Mouse (Mus musculus) lung, postnatal 4 days (tissue): ENCODE measurements around the gene Srsf7.
A peak's percentile ranks its signal among the peaks of the same experiment; 100 is the strongest.
"Not testable (repeated sequence)": the region's sequence is repeated elsewhere in the genome, so short reads cannot be mapped to it uniquely, and the experiment has no call there.

ENCODE experiments used
- DNase-seq, 2 experiments: peaks; one replicate each; pipeline ENCODE4 v3.0.0; 2021

The Srsf7 gene

DNA sequence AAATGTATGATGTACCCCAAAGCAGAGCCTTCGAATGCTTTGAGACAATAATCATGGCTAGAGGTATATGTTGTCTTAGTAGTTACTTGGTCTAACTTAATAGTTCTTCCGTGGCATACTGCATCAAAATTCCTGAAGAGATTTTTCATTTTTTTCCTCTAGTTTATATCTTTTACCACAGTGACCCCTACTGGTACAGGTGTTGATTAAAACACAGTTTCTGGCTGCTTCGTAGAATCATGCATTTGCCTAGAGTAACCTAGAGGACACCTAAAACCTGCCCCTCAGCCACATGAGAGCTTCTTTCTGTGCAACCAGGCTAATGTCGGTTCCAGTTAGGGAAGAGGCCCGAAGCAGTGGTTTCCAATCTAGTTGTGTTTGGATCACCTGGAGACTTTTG lies 14.0 kb downstream of the Srsf7 start:
- DNase-seq = no peak

DNA sequence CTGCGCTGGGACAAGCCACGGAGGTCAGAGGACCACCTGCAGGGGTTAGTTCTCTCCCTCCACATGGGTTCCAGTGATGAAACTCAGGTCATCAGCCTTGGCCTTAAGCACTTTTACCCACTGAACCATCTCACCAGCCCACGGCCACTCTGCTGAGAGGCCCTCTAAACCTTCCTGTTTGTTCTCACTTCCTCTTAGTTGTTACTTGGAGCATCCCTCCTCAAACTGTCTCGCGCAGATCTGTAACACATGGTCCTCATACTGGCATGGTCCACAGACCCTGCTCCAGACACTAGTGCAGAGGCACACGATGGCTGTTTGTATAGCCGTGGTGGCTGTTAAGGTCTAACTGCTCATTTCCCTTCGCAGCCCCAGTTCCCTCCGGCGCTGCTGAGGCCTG lies 23.5 kb downstream of the Srsf7 start:
- DNase-seq = no peak

DNA sequence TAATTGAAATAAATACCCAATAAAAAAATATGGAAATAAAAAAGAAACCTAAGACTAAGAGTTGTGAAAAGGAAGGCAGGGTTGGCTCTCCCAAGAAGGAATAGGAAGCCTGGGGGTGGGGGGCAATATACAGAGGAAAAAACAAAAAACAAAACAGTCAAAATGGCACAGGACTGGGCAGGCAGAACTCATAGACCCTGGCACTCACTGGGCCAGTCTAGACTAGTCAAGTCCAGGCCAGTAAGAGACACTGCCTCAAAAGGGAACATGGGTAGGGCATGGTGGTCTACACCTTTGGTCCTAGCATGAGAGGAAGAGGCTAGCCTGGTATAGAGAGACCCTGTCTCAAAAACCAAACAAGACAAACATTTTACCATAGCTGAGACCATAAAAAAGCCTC lies 26.6 kb downstream of the Srsf7 start:
- DNase-seq = no peak

DNA sequence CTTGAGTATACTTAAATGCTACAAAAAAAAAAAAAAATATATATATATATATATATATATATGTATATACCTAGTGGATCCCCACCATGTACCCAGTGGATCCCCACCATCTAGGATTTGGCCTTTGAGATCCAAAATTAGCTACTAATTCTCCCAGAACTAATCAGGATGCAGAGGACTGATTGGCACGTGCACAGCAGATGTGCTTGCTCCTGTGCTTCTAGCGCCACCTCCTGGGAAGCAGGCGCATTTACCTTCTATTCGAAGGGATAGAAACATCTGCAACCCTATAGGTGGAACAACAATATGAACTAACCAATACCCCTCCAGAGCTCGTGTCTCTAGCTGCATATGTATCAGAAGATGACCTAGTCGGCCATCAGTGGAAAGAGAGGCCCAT lies 27.1 kb downstream of the Srsf7 start:
- DNase-seq = peak; percentile 76 to 86

DNA sequence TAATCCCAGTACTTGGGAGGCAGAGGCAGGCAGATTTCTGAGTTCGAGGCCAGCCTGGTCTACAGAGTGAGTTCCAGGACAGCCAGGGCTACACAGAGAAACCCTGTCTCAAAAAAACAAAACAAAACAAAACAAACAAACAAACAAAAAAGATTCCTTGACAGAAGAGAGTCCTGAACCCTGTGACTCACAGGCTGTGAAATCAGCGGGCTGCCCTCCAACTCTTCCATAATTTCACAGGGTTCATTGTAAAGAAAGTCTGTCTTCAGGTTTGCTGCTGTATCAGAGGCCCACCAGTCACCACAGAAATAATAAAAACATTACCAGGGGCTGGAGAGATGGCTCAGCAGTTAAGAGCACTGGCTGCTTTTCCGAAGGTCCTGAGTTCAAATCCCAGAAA lies 28.3 kb downstream of the Srsf7 start:
- not testable (repeated sequence) for DNase-seq

DNA sequence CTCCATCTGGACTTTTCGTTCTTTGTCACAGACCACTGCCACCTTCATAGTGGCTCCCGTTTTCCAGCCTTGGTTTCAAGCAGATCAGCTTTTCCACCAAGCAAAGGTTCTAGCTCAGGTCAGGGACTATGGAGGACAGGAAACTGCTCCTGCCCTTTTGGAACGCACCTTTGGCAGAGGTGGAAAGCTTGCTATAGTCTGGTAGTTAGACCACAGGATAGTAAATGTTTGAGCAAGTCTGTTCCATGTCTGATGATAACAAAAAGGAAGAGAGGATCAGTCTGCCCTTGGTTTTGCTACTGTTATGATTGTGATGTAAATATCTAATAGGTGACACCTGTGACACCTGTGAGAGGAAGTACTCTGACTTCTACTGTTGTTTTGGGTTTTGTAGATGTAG lies 31.1 kb downstream of the Srsf7 start:
- DNase-seq = no peak

DNA sequence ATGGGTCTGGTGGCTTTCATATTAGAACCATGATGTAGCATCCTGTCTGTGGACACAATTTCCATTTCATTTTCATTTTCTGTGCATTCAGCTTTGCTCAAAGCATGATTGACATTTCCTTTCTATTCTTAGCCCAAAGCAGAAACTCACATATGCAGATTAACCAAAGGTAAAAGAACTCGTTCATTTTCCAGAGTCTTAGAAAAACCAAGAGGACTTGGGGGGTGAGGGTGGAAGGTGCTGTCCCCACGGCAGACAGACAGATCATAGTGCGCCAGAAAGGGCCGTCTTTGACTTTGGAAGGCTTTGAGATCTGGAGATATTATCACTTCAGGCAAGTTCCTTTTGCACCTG lies 31.7 kb downstream of the Srsf7 start:
- DNase-seq = no peak

DNA sequence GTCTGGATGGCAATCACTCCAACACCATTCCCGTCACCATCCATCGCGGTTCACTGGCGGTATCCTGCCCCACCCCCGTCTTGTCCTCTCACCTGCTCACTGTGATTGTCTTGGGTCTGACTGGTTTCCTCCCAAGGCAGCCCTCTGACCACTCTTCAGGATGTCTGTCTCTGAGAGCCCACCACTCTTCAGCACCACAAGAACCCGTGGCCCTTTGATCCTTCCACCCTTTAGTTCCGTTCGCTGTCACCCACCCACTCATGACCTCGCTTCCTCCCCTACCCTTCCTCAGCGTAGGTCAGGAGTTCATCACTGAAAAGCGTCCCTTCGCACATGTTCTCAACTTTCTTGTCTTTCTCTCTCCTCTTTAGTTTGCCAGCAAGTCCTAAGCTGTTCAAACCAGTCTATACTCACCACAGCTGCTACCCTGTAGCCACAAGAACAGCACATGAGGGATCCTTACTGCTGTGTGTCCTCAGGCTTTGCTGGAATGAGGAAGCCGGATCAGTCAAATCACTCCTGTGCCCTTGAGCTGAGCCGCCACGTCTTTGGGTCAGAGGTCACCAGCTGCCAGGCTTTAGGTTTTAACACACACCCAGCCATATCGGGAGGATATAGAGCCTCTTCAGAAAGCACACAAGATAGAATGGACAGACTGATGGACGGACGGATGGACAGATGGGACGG lies 32.3 kb downstream of the Srsf7 start:
- peak in 1 of 2 experiments; percentile 40 for DNase-seq

DNA sequence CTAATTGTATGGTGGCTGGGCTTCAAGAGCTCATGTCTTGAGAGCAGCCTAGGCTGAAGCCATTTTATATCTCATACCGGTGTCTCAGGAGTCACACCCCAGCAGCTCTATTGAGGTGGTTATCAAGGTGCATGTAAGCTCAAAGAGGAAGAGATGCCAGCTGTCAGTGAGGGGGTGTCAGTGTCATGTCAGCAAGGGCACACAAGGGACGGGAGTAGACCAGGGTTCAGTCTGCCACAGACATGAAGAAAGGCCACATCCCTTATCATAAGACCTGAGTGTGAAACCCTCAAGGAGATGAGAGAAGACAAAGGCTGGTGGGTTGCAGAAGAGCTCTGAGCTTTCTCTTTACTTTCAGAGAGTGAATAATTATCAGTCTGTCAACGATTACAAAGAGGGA lies 33.0 kb downstream of the Srsf7 start:
- no peak for DNase-seq

DNA sequence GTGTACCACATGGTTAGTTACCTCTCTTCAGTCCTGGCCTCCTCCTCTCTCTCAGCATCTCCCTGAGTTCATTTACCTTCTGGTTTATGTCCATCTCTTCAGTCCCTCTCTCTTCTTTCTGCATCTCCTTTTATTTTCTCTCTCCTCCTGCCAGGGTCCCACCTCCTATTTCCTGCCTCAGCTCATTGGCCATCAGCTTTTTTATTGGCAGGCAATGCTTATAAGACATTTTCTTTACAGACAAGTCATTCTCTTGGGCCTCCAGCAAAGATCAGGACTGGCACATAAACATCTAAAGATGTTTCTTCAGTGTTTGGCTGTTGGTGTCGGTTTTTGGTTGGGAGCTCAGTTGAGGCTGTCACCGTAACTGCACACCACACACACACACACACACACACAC lies 33.4 kb downstream of the Srsf7 start:
- DNase-seq = no peak

DNA sequence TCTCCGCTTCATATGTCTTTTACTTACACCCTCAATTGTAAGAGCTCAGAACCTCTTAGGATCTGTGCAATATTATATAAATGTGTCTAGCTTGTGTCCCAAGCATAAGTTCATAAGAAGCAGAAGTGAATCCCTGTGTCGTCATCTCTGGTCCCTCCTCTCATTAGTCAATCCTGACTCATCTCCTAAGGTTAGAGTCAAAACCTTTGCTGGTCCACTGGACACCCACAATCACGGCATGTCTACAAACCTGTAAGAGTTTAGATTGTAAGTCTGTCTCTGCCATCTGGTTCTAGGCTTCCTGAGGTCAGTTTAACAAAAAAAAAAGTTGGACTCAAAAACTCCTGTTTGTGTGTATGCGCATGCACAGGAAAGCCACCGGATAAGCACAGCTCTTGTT lies 34.3 kb downstream of the Srsf7 start:
- no peak for DNase-seq

DNA sequence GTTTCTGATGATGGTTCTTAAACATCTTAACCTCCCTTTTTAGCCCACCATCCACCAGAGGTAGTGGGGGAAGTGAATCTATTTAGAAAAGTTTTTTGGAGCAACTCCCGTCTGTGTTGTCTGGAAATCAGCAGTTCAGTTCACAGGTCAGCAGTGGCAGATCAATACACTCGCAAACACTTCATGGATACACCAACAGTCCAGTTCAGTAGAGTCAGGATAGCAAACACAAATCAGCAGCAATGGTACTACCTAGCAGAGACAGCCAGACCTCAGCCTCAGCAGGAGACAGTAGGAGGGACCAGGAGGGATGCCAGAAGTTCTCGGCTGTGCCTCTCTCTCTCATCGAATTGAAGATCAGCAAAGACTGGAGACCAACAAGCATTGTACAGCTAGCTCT lies 35.2 kb downstream of the Srsf7 start:
- no peak for DNase-seq

DNA sequence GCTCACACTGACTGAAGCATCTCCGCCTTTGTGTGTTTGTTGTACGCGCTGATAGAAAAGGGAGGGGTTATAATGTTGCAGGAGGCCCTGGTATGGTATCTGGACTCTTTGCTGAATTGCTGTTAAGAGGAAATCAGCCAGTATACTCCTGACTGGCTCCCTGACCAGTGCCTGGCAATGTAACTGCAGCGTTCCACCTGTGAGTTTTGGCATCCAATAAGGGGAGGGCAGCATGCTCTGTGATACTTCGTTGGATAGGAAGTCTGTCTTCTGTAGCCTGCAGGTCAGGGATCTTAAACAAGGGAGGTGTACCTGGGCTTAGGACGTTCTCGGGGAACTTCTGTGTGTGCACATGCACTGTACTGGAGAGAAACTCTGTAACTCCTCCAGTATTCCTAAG lies 36.2 kb downstream of the Srsf7 start:
- DNase-seq = no peak

DNA sequence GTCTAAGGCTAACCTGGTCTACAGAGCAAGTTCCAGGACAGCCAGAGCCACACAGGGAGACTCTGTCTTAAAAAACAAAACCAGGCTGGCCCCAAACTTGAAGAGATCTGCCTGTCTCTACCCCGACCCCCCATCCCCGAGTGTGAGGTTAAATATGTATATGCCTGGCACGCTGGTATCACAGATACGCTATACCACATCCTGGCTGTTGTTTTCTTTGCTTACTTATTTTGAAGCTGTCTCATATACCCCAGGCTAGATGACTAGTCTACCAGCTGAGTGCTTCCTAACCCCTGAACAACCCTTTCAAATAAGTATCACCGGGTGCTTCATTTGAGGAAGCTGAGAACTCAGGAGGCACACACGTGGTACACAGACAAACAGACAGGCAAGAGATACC lies 37.3 kb downstream of the Srsf7 start:
- no peak for DNase-seq

DNA sequence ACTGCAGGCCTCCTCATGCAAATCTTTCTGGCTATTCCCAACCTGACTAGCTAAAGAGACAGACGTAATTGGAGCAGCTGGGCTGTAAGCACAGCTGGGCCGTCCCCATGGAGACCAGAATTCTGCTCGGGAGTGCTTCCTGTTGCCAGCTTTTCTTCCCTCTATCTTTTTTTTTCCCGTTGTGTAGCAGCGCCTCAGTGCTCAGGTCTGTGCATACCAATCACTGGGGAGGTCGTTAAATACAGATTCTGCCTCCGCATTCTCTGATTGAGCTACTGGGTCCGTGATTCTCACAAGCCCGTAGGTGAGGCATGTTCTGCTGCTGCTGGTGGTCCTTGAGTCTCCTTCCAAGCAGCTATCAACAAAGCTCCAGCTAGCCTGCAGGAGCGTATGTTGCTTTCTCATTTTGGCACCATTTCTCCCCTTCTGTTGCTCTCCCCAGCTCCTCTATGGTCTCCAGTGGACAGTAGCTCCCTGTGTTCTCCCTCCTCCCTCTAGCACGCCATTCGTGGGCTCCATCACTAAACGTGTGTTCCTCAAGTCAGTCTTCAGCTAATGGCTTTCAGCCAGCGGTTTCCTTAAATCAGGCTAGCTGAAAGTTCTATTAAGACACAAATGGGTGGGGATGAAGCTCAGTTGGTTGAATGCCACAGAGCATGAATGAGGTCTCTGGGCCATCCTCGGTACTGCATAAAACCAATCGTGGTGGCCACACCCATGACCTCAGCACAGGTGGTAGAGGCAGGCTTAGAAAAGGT lies 38.5 kb downstream of the Srsf7 start:
- DNase-seq = peak in 1 of 2 experiments; percentile 65

DNA sequence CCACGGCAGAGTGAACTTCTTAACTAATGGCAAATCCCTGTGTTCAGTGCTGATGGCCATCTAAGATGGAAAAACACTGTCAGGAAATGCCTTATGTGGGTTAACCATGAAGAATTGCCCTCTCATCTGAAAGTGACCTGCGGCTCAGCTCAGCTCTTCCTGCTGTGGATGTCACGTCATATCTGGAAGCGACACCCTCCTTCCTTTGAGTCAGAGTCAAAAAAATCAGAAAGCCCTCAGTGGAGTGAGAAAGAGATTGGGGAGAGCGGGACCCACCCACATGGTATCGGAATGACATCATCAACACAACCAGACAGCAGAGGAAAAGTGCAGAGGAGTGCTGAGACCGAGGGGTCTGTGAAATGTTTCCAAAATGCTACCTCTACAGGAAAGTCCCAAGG lies 39.3 kb downstream of the Srsf7 start:
- no peak for DNase-seq

DNA sequence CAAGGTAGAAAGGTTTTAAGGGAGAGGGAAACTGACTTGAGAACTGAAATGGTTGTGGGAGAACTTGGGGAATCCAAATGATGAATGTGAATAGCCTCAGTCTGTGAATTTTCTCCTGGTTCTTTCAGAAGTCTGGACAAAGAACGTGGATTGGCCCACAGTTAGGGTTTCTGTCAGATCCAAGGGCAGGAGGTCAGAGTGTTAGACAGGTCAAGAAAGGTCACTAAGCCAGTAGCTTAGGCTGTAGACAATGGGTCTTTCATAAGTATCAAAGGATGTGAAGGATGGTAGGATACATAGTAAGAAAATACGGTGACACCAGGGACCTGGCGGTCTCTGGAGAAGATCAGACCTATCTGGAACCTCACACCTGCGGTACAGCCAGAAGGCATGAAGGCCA lies 39.7 kb downstream of the Srsf7 start:
- no peak for DNase-seq

DNA sequence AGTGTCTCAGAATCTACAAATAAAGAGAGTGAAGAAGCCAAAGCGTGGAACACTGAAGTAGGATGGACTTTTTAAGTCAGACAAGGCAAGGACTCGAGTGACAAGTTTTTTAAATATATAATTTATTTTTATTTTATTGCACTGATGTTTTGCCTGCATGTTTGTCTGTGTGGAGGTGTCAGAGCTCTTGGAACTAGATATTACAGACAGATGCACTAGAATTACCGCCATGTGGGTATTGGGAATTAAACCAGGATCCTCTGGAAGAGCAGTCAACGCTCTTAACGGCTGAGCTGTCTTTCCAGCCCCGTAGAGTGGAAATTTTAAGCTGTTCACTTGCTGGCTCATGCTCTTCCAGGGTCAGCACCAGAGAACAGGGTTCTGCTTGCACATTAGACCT lies 40.8 kb downstream of the Srsf7 start:
- DNase-seq = no peak

DNA sequence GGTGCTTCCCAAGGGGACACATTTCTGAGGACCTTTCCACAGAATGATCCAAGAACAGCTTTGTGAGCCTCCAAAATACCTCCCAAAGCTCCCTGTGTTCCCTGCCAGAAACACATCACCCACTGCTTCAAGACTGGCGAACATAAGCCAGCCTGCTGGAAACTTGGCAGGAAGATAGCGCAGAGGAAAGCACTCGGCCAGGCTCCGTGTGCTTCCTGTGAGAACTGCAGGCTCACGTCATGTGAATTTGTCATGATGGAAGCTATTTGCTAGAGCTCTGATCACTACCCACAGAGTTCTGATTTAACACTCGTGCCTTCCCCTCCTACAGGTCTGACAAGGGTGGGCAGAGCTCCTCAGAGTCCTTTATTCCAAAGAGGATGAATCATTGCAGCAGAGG lies 41.4 kb downstream of the Srsf7 start:
- peak in 1 of 2 experiments; percentile 63 for DNase-seq

DNA sequence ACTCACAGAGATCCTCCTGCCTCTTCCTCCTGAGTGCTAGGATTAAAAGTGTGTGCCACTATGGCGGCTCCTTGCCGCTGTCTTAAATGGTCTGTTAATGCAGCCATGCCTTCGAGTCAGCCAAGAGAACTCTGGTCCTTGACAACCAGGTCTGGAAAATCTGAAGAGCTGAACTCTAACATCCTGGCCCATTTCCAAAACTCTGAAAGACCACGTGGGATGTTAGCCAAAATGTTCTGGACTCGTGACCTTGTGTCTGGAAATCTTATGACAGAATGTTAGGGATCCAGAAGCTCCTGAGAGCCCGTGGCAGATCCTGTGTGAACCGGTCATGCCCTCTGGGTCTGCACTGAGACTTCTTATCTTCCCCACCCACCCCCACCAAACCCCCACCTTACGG lies 43.1 kb downstream of the Srsf7 start:
- no peak for DNase-seq

DNA sequence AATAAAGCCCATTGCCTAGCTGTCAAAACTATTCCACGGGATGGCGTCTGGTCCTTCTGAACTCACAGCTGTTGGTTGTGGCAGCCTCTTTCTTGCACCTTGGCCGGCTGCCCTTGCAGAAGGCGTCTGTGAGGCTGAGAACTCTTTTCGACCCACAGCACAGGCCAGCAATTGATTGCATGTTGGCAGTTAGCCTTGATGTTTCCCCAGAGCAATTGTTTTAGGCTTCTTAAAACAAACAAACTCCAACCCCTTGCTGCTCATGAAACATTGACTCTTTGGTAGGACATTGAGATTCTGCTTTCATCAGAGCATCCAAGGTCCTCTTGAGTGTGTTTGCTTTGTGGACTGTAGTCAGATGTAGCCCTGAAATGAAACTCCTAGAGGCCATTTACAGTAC lies 46.7 kb downstream of the Srsf7 start:
- DNase-seq = peak; percentile 85 to 95

DNA sequence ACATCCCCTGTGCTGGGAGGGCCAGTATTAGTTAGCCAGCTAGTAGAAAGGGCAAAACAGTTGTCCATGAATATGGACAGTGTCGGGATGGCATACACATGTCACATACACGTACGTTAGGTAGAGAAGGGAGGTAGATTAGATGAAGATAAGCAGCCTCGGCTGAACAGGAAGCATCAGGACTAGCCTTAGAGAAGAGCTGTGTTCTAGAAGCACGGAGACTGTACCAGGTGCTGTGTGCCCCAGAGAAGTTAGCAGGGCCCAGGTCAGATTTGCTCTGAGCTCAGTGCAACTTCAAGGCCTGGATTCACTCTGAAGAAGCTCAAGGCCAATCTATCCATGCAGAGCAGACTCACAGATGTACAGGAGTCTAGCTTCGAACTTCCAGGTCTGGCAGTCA lies 49.6 kb downstream of the Srsf7 start:
- DNase-seq = no peak

DNA sequence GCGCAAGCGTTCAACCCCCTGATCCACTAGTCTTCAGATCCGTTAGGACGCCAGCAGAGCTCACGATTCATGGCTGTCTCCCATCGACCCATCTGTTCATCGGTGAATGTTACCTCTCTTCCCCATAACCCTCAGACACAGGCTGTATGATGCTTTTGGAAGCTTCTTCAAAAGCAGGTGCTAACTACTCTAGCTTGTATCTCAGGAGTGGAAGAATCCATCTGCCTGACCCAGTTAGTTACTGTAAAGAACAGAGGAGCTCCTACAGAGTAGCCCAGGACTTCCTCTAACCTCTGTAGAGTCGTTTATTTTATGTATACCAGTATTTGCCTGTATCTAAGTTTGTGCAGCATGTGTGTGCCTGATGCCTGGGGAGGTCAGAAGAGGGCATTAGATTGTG lies 50.2 kb downstream of the Srsf7 start:
- DNase-seq = no peak

DNA sequence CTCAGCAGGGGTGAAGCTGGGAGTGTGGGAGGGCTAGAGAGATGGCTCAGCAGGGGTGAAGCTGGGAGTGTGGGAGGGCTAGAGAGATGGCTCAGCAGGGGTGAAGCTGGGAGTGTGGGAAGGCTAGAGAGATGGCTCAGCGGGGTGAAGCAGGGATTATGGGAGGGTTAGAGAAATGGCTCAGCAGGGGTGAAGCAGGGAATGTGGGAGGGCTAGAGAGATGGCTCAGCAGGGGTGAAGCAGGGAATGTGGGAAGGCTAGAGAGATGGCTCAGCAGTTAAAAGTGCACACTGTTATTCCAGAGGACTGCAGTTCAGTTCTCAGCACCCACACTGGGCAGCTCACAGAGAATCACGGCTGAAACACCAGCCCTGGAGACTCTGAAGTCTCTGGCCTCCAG lies 53.5 kb downstream of the Srsf7 start:
- no peak for DNase-seq
